Mouse (Mus musculus): ENCODE results near the gene Stx8. TPM values are rescaled to one million over a fixed set of nuclear protein-coding genes. Genes with fewer than 3 reads are reported as not detected.

Gene Stx8
- total and polyA plus RNA-seq, 3 experiments, result 29.5 to 152 (median 30.9) TPM

DNA sequence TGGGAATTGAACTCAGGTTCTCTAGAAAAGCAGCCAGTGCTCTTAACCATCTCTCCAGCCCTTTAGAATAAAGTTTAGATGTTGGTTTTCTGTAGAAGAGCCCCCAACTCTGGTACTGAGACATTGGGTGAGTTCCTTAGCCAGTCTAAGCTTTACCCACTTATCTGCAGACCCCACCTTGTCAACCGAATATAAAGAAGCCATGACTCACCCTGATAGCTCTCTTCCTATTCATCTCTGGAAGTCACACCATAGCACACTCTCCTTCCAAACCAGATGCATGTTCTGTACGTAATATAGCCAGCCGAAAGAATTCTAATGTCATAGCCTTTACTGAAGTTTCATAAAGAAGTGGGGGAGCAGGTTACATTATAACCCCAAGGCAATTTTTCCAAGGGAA, 192.2 kb downstream of the Stx8 start:
- no peaks in the 10 kb centered on the region for H3K79me2 ChIP-seq (ENCODE audit: control insufficient read depth, insufficient read depth, low read length, poor library complexity)
- no peak overlapping the region for H3K9ac ChIP-seq (ENCODE audit: control insufficient read depth, low read depth, low read length, poor library complexity, severe bottlenecking)
- H3K27me3 ChIP-seq (ENCODE audit: control insufficient read depth in 1 of 2, insufficient read depth in 2 of 2, low read length in 2 of 2), result no peaks in the 10 kb centered on the region
- peak overlapping the region; percentile 64 for H3K27ac ChIP-seq (ENCODE audit: control insufficient read depth, low read depth, low read length)
- DNase-seq (ENCODE audit: low read depth, low spot score), result peak; percentile 91
- peaks cover 0 to 22% of the 10 kb centered on the region in 2 experiments; a peak in 2 of 4 replicates for H3K36me3 ChIP-seq (ENCODE audit: control insufficient read depth in 1 of 2, insufficient read depth in 2 of 2, low read length in 2 of 2)
- peaks cover 7 to 22% of the 10 kb centered on the region in 2 experiments; a peak in 3 of 4 replicates for H3K4me1 ChIP-seq (ENCODE audit: control insufficient read depth in 1 of 2, insufficient read depth in 2 of 2, low read length in 2 of 2)
- no peaks in the 10 kb centered on the region for H3K9me3 ChIP-seq (replicated peaks; ENCODE audit: insufficient read depth, low read length)
- H3K4me3 ChIP-seq (ENCODE audit: control insufficient read depth in 1 of 2, insufficient read depth in 1 of 2, low read depth in 2 of 2, low read length in 2 of 2), result no peak overlapping the region
- TF ChIP-seq MYB (IDR thresholded peaks at IDR 0.05; ENCODE audit: low read depth, low read length) (peak; percentile 67; the same call in 1 of the 2 replicates), MAZ (IDR thresholded peaks at IDR 0.05; ENCODE audit: low read depth, low read length) (no peak), CTCF (IDR thresholded peaks at IDR 0.05 in 2 of 3, conservative IDR thresholded peaks at IDR 0.05 in 1 of 3; ENCODE audit: control insufficient read depth in 1 of 3, insufficient read depth in 1 of 3, low read depth in 2 of 3, low read length in 3 of 3, poor library complexity in 1 of 3, severe bottlenecking in 1 of 3) (no peak), ELF1 (IDR thresholded peaks at IDR 0.05; ENCODE audit: low read depth, low read length) (no peak), UBTF (IDR thresholded peaks at IDR 0.05; ENCODE audit: borderline replicate concordance, insufficient read depth, low read depth, low read length) (no peak), MYC (IDR thresholded peaks at IDR 0.05; ENCODE audit: low read depth, low read length) (0 out of 2 replicates have a peak, but pooled peaks have one; percentile 55), JUND (IDR thresholded peaks at IDR 0.05; ENCODE audit: low read depth, low read length) (peak; percentile 90; the same call in 1 of the 2 replicates), USF2 (IDR thresholded peaks at IDR 0.05; ENCODE audit: borderline replicate concordance in 1 of 2, insufficient read depth in 1 of 2, low read depth in 1 of 2, low read length in 2 of 2) (no peak), TBP (IDR thresholded peaks at IDR 0.05; ENCODE audit: low read depth, low read length) (0 out of 2 replicates have a peak, but pooled peaks have one; percentile 49), MAFK (IDR thresholded peaks at IDR 0.05; ENCODE audit: borderline replicate concordance, low read depth, low read length) (no peak), RCOR1 (IDR thresholded peaks at IDR 0.05; ENCODE audit: low read depth, low read length) (peak; percentile 42; the same call in 1 of the 2 replicates), HCFC1 (IDR thresholded peaks at IDR 0.05; ENCODE audit: low read depth, low read length) (no peak), POLR2A (IDR thresholded peaks at IDR 0.05; ENCODE audit: control insufficient read depth in 1 of 2, insufficient read depth in 1 of 2, low read depth in 1 of 2, low read length in 2 of 2, poor library complexity in 1 of 2) (no peak), GABPA (IDR thresholded peaks at IDR 0.05; ENCODE audit: low read depth, low read length) (no peak), ZNF384 (IDR thresholded peaks at IDR 0.05; ENCODE audit: low read depth, low read length) (no peak), SIN3A (IDR thresholded peaks at IDR 0.05; ENCODE audit: low read length) (0 out of 2 replicates have a peak, but pooled peaks have one; percentile 39), TAL1 (IDR thresholded peaks at IDR 0.05; ENCODE audit: low read length) (peak; percentile 89), NELFE (IDR thresholded peaks at IDR 0.05; ENCODE audit: low read depth, low read length) (no peak), ZC3H11A (IDR thresholded peaks at IDR 0.05; ENCODE audit: low read depth, low read length) (no peak), POLR2AphosphoS2 (IDR thresholded peaks at IDR 0.05; ENCODE audit: low read length) (no peak), E2F4 (IDR thresholded peaks at IDR 0.05; ENCODE audit: borderline replicate concordance, low read depth, low read length) (no peak), TCF12 (IDR thresholded peaks at IDR 0.05; ENCODE audit: low read depth, low read length) (peak; percentile 88), CHD1 (IDR thresholded peaks at IDR 0.05; ENCODE audit: low read depth, low read length) (no peak), CHD2 (IDR thresholded peaks at IDR 0.05; ENCODE audit: low read length) (no peak), ETS1 (IDR thresholded peaks at IDR 0.05; ENCODE audit: low read depth, low read length) (peak; percentile 37; the same call in 1 of the 2 replicates), POLR2AphosphoS5 (IDR thresholded peaks at IDR 0.05; ENCODE audit: borderline replicate concordance, low read depth, low read length) (no peak), BHLHE40 (IDR thresholded peaks at IDR 0.05; ENCODE audit: borderline replicate concordance, low read depth, low read length) (no peak), USF1 (IDR thresholded peaks at IDR 0.05; ENCODE audit: low read depth, low read length) (no peak), RAD21 (IDR thresholded peaks at IDR 0.05; ENCODE audit: low read depth, low read length) (no peak), MXI1 (IDR thresholded peaks at IDR 0.05; ENCODE audit: low read depth, low read length) (no peak), KAT2A (conservative IDR thresholded peaks at IDR 0.05; ENCODE audit: low read depth, low read length) (no peak), GATA1 (IDR thresholded peaks at IDR 0.05; ENCODE audit: low read depth, low read length) (peak; percentile 94), MEF2A (IDR thresholded peaks at IDR 0.05; ENCODE audit: extremely low read depth, insufficient replicate concordance, low read depth, low read length, poor library complexity, severe bottlenecking) (no peak), MAX (IDR thresholded peaks at IDR 0.05; ENCODE audit: low read length) (no peak), ZKSCAN1 (IDR thresholded peaks at IDR 0.05; ENCODE audit: low read depth, low read length) (no peak), NRF1 (IDR thresholded peaks at IDR 0.05; ENCODE audit: insufficient read depth, low read depth, low read length, poor library complexity, severe bottlenecking) (no peak), EP300 (IDR thresholded peaks at IDR 0.05; ENCODE audit: low read depth in 1 of 2, low read length in 2 of 2) (peak; percentile 95 to 96), SMC3 (IDR thresholded peaks at IDR 0.05; ENCODE audit: low read depth, low read length) (no peak)
